Mouse (Mus musculus) testis, adult 2 months (tissue): ENCODE data around the gene Prim2.

Source experiments
- CTCF ChIP-seq: fragments of 200-500 bp; IDR thresholded peaks from 2 replicates; pipeline ENCODE4 v1.5.1; 2012; ENCODE audit warnings: low read depth, mild to moderate bottlenecking, inconsistent platforms, low read length, moderate library complexity; ENCODE audit not compliant: control insufficient read depth, insufficient read depth, insufficient replicate concordance
- POLR2A ChIP-seq: fragments of 200-500 bp; IDR thresholded peaks from 2 replicates; pipeline ENCODE4 v1.6.1; 2012; ENCODE audit warnings: low read depth, mild to moderate bottlenecking, inconsistent platforms, low read length, moderate library complexity; ENCODE audit not compliant: control insufficient read depth

DNA sequence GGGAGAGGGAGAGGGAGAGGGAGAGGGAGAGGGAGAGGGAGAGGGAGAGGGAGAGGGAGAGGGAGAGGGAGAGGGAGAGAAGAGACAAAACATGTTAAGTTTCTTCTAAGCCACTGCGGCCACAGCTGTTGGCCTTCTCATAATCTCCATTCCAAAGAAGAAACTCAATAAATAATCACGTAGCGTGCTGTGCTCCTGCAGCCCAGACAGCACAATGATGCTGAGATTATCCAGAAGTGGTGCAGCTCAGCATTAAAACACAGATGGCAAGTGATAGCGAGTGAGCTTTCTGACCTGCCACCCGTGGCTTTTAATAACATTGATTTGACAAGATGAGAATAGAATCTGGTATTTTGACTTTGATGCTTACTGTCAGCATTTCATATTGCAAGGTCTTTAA is 205.4 kb downstream of the Prim2 start:
- TF ChIP-seq CTCF = no peak
- no peak for TF ChIP-seq POLR2A
